Mouse (Mus musculus): Measurements from ENCODE around the gene Dpysl5.

The Dpysl5 gene

GRCm38 (mm10) chr5:30823091-30823490 lies 111.7 kb downstream of the Dpysl5 start:
- DNase-seq (ENCODE audit: low read depth, low spot score): no peak

- no peak for DNase-seq (ENCODE audit: low read depth, low spot score)
These were observed 113.0 kb downstream of the Dpysl5 start for GRCm38 (mm10) chr5:30824124-30824988.

GRCm38 (mm10) chr5:30825166-30825565 lies 113.8 kb downstream of the Dpysl5 start:
- no peak for DNase-seq (ENCODE audit: low read depth, low spot score)

- no peak for DNase-seq (ENCODE audit: low read depth, low spot score)
These were observed 114.5 kb downstream of the Dpysl5 start for GRCm38 (mm10) chr5:30825821-30826220.

GRCm38 (mm10) chr5:30833416-30833815 lies 122.1 kb downstream of the Dpysl5 start:
- no peak for DNase-seq (ENCODE audit: low read depth, low spot score)

- DNase-seq (ENCODE audit: low read depth, low spot score): no peak
These were observed 128.4 kb downstream of the Dpysl5 start for GRCm38 (mm10) chr5:30839731-30840130.

- no peak for DNase-seq (ENCODE audit: low read depth, low spot score)
These were observed 130.5 kb downstream of the Dpysl5 start for GRCm38 (mm10) chr5:30841896-30842295.
